8 mouse cellular contexts compared by ENCODE assay signal in genomic region chr16:77417791-77418190, GRCm38 (mm10).
A peak's percentile ranks its signal among the peaks of the same experiment; 100 is the strongest.
DNase-seq lines count a peak whose midpoint lies in the region; ATAC-seq and TF ChIP-seq lines count a peak whose summit lies in the region.

No protein-coding gene starts in this region.

- peak; percentile 17 to 24 for DNase-seq in heart, adult 2 months
- DNase-seq in heart, postnatal 4 days, result no peak
- peak; percentile 82 for DNase-seq in embryo, embryonic 11 days
- no peak for DNase-seq in heart, embryonic 10.5 days (ENCODE audit: low spot score)
- peak; percentile 65 for DNase-seq in layer of hippocampus, adult 9-11 months
- DNase-seq in gastrocnemius, adult 18-20 months (ENCODE audit: low spot score), result no peak

- no peak for TF ChIP-seq CTCF in heart, adult 2 months (IDR thresholded peaks at IDR 0.05)

- WGBS in heart, adult 2 months, result 28% methylated on average over 3 of the region's 3 CpGs
- 7% methylated on average over 3 of the region's 3 CpGs for WGBS in heart, embryonic 10.5 days
- 1% methylated on average over 3 of the region's 3 CpGs for WGBS in midbrain, embryonic 15.5 days
- 23% methylated on average over 3 of the region's 3 CpGs for WGBS in intestine, embryonic 16.5 days

- H3K27me3 ChIP-seq in heart, adult 2 months (ENCODE audit: control insufficient read depth, insufficient read depth, low read length), result no peaks in the 10 kb centered on the region
- H3K27me3 ChIP-seq in heart, embryonic 10.5 days (ENCODE audit: insufficient read depth, poor library complexity, severe bottlenecking), result no peaks in the 10 kb centered on the region
- H3K27me3 ChIP-seq in midbrain, embryonic 15.5 days (replicated peaks), result no peaks in the 10 kb centered on the region
- no peaks in the 10 kb centered on the region for H3K27me3 ChIP-seq in intestine, embryonic 16.5 days (replicated peaks; ENCODE audit: control insufficient read depth, insufficient read depth, low read length)

- no peaks in the 10 kb centered on the region; the same call in 1 of the 2 replicates for H3K4me1 ChIP-seq in heart, adult 2 months (ENCODE audit: control insufficient read depth, insufficient read depth, low read length)
- peaks cover 5% of the 10 kb centered on the region; the same call in 1 of the 2 replicates for H3K4me1 ChIP-seq in heart, embryonic 10.5 days
- peaks cover 6% of the 10 kb centered on the region; the same call in 1 of the 2 replicates for H3K4me1 ChIP-seq in midbrain, embryonic 15.5 days
- 0 out of 2 replicates have a peak, but pooled peaks cover 3% of the 10 kb centered on the region for H3K4me1 ChIP-seq in intestine, embryonic 16.5 days (ENCODE audit: control insufficient read depth, insufficient read depth, low read length)

- H3K36me3 ChIP-seq in heart, adult 2 months (ENCODE audit: control insufficient read depth, insufficient read depth, low read length), result peaks cover 2% of the 10 kb centered on the region; the same call in 1 of the 2 replicates
- H3K36me3 ChIP-seq in heart, embryonic 10.5 days, result no peaks in the 10 kb centered on the region
- H3K36me3 ChIP-seq in midbrain, embryonic 15.5 days (replicated peaks), result no peaks in the 10 kb centered on the region
- no peaks in the 10 kb centered on the region for H3K36me3 ChIP-seq in intestine, embryonic 16.5 days (ENCODE audit: control insufficient read depth, insufficient read depth, low read length)

- no peaks in the 10 kb centered on the region; the same call in 1 of the 2 replicates for H3K79me2 ChIP-seq in heart, adult 2 months (replicated peaks; ENCODE audit: control insufficient read depth, insufficient read depth, low read length)

- H3K4me3 ChIP-seq in heart, adult 2 months, result no peak overlapping the region
- H3K4me3 ChIP-seq in heart, embryonic 10.5 days, result peak overlapping the region; percentile 22; the same call in 1 of the 2 replicates
- peak overlapping the region; percentile 34 for H3K4me3 ChIP-seq in midbrain, embryonic 15.5 days
- H3K4me3 ChIP-seq in intestine, embryonic 16.5 days (ENCODE audit: low read length), result no peak overlapping the region

- H3K9me3 ChIP-seq in heart, embryonic 10.5 days, result no peaks in the 10 kb centered on the region
- H3K9me3 ChIP-seq in midbrain, embryonic 15.5 days, result no peaks in the 10 kb centered on the region
- H3K9me3 ChIP-seq in intestine, embryonic 16.5 days (ENCODE audit: control insufficient read depth, low read length), result no peaks in the 10 kb centered on the region

- no peak for TF ChIP-seq POLR2A in heart, adult 2 months (IDR thresholded peaks at IDR 0.05; ENCODE audit: insufficient read depth, low read depth, low read length)

- H3K27ac ChIP-seq in heart, adult 2 months, result peak overlapping the region; percentile 18; the same call in 1 of the 2 replicates
- peak overlapping the region; percentile 60; the same call in 1 of the 2 replicates for H3K27ac ChIP-seq in heart, embryonic 10.5 days
- H3K27ac ChIP-seq in midbrain, embryonic 15.5 days, result peak overlapping the region; percentile 84
- H3K27ac ChIP-seq in intestine, embryonic 16.5 days (ENCODE audit: low read length), result no peak overlapping the region

- H3K4me2 ChIP-seq in midbrain, embryonic 15.5 days, result peak overlapping the region; percentile 65
- no peak overlapping the region for H3K4me2 ChIP-seq in intestine, embryonic 16.5 days (ENCODE audit: low read depth, low read length)

- intact Hi-C loops in heart, adult 2 months (cut with DNase I), result no loop called here

- peak; percentile 31 for ATAC-seq in midbrain, embryonic 15.5 days (replicated peaks)
- no peak for ATAC-seq in intestine, embryonic 16.5 days

- TF ChIP-seq EP300 in heart, adult 2 months (IDR thresholded peaks at IDR 0.05; ENCODE audit: insufficient read depth, low read depth, low read length), result no peak

- H3K9ac ChIP-seq in heart, adult 2 months (ENCODE audit: low read depth, low read length), result no peak overlapping the region
- H3K9ac ChIP-seq in midbrain, embryonic 15.5 days, result peak overlapping the region; percentile 51
- no peak overlapping the region for H3K9ac ChIP-seq in intestine, embryonic 16.5 days (ENCODE audit: low read depth, low read length)

Comparison
In these comparisons a context has a peak if more than half of its experiments do, and no peak if none do; other contexts are left out.
1. DNase-seq: peak in heart, adult 2 months (2 of 2), embryo, embryonic 11 days (single experiment) and layer of hippocampus, adult 9-11 months (single experiment); none in heart, postnatal 4 days (single experiment), heart, embryonic 10.5 days (single experiment) and gastrocnemius, adult 18-20 months (single experiment).
2. H3K4me3 ChIP-seq: peak in heart, embryonic 10.5 days (single experiment) and midbrain, embryonic 15.5 days (single experiment); none in heart, adult 2 months (single experiment) and intestine, embryonic 16.5 days (single experiment).